Mouse (Mus musculus) intestine, postnatal 0 days (tissue): Measurements from ENCODE around the gene Olfr547. TPM values are rescaled to one million over a fixed set of nuclear protein-coding genes. Genes with fewer than 3 reads are reported as not detected.
"Not testable (repeated sequence)": the region's sequence is repeated elsewhere in the genome, so short reads cannot be mapped to it uniquely, and the experiment has no call there.

Experiments
- ATAC-seq: fragments of 200-750 bp; cut with Nextera tagmentation; 2 replicates; pipeline ENCODE4 v1.8.0; 2017; ENCODE audit warnings: mild to moderate bottlenecking, moderate TSS enrichment, moderate library complexity
- H3K27ac ChIP-seq: fragments of 300-500 bp; sonication (generic); 2 replicates; pipeline ENCODE4 v1.5.1; 2014; ENCODE audit warnings: mild to moderate bottlenecking, low read depth, low read length, moderate library complexity
- H3K27me3 ChIP-seq: fragments of 300-500 bp; sonication (generic); replicated peaks from 2 replicates; pipeline ENCODE4 v1.6.1; 2014; ENCODE audit warnings: low read length, mixed read lengths; ENCODE audit not compliant: control insufficient read depth, insufficient read depth
- H3K36me3 ChIP-seq: fragments of 300-500 bp; sonication (generic); 2 replicates; pipeline ENCODE4 v1.6.1; 2014; ENCODE audit warnings: mild to moderate bottlenecking, moderate library complexity; ENCODE audit not compliant: control insufficient read depth, insufficient read depth
- H3K4me1 ChIP-seq: fragments of 300-500 bp; sonication (generic); replicated peaks from 2 replicates; pipeline ENCODE4 v1.6.1; 2014; ENCODE audit warnings: antibody characterized with exemption, low read length, mixed read lengths; ENCODE audit not compliant: control insufficient read depth, insufficient read depth
- H3K4me2 ChIP-seq: fragments of 300-500 bp; sonication (generic); replicated peaks from 2 replicates; pipeline ENCODE4 v1.6.1; 2014; ENCODE audit warnings: low read depth, mild to moderate bottlenecking, moderate library complexity
- H3K4me3 ChIP-seq: fragments of 300-500 bp; sonication (generic); 2 replicates; pipeline ENCODE4 v1.5.1; 2014; ENCODE audit warnings: low read depth, low read length
- H3K9ac ChIP-seq: fragments of 300-500 bp; sonication (generic); 2 replicates; pipeline ENCODE4 v1.6.1; 2014; ENCODE audit warnings: mild to moderate bottlenecking, low read depth, low read length
- H3K9me3 ChIP-seq: fragments of 300-500 bp; sonication (generic); 2 replicates; pipeline ENCODE4 v1.6.1; 2016; ENCODE audit warnings: mixed run types; ENCODE audit not compliant: control insufficient read depth
- CTCF ChIP-seq: sonication (generic); IDR thresholded peaks from 2 replicates; pipeline ENCODE4 v1.5.1; 2016; ENCODE audit warnings: low read depth, mild to moderate bottlenecking, control low read depth, antibody characterized with exemption, moderate library complexity
- WGBS: fragments of 180-500 bp; shearing (Covaris S2); extraction: QIAGEN DNeasy Blood & Tissue Kit; methylation state at CpG from one replicate; pipeline ENCODE4 v1.1.7; 2014; 5-methylcytosine and 5-hydroxymethylcytosine counted together
- polyA plus RNA-seq: library from polyadenylated mRNA; unstranded; fragments of >200 nt; fragmentation: Nextera tagmentation; extraction: Ambion mirVana; gene quantifications from 2 replicates; pipeline ENCODE4 v1.2.1, GENCODE M21; 2015

Olfr547 gene
- not detected in 2 replicates for polyA plus RNA-seq

DNA sequence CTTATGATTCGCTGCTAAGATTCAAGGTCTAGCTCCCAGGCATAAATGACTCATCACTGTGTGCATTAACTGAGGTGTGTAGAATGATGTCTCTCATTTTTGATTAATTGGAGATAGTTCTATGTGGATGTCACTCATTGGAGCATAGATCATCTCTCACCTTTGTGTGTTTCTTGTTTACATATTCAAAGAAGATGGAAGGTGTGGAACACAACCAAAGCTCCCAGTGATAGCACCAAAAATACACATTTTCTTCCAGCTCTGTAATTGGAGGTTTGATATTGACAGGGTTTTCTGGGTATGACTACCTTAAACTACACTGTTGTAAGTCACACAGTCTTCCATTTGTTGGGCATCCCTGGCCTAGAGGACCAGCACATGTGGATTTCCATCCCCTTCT, at the start of gene Olfr547:
Gene Olfr547 (plus strand): TSS at position 301 of the 400 bp plus-strand sequence.
- H3K9ac ChIP-seq = no peak within 1 kb of the TSS
- H3K4me1 ChIP-seq = no peaks in the 10 kb centered on the region
- H3K9me3 ChIP-seq = no peaks in the 10 kb centered on the region
- 79% methylated on average over 1 of the region's 1 CpGs for WGBS
- no peak for ATAC-seq
- H3K36me3 ChIP-seq = no peaks in the 10 kb centered on the region
- TF ChIP-seq CTCF = no peak
- no peak within 1 kb of the TSS for H3K27ac ChIP-seq
- H3K4me3 ChIP-seq = no peak within 1 kb of the TSS
- H3K4me2 ChIP-seq = no peak within 1 kb of the TSS
- no peaks in the 10 kb centered on the region for H3K27me3 ChIP-seq

DNA sequence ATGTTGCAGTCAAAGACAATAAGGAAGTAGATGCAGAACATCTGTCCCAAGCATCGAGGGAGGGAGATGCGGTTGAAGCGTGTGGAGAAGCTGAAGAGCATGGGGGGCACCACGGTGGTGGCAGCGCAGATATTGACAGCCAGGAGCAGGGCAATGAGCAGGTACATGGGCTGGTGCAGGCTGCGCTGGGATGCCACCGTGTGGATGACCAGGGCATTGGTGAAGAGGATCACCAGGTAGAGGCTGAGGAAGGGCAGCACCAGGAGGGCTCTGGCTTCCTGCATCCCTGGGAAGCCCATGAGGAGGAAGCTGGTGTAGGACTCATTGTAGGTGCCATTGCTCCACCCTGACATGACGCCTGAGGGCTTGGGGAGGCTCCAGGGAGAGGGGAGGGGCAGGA, 49.8 kb upstream of the Olfr547 start:
- not testable (repeated sequence) for H3K36me3 ChIP-seq, H3K27me3 ChIP-seq, H3K9me3 ChIP-seq, H3K4me2 ChIP-seq, H3K27ac ChIP-seq, ATAC-seq, H3K4me1 ChIP-seq, H3K4me3 ChIP-seq, H3K9ac ChIP-seq
- 0 out of 2 replicates have a peak, but pooled peaks have one; percentile 17 for TF ChIP-seq CTCF
- 61% methylated on average over 7 of the region's 8 CpGs for WGBS

DNA sequence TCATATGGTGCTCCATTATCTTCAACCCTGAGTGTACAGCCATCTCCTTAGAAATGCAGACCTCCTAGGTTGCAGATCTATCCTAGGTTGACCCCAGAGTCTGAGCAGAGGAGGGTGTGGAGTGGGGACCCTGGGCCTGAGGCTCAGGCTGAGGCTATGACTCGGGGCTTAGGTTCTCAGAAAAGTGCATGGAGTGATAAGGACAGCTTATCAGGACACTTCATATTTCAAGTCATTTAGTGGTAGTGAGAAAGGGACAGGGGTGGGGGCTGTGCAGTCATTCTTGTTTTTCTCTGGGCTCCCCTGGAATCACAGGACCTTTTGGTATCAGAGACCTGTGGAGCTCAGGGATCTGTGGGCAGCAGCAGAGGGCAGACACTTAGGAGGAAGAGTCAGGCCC, 48.4 kb upstream of the Olfr547 start:
- Histone ChIP-seq H3K4me2 (no peak overlapping the region), H3K36me3 (no peaks in the 10 kb centered on the region), H3K27me3 (no peaks in the 10 kb centered on the region), H3K9ac (no peak overlapping the region), H3K4me3 (no peak overlapping the region), H3K4me1 (no peaks in the 10 kb centered on the region; the same call in 1 of the 2 replicates), H3K9me3 (no peaks in the 10 kb centered on the region), H3K27ac (no peak overlapping the region)
- ATAC-seq = no peak
- TF ChIP-seq CTCF = no peak
- 46% methylated on average over 1 of the region's 1 CpGs for WGBS

DNA sequence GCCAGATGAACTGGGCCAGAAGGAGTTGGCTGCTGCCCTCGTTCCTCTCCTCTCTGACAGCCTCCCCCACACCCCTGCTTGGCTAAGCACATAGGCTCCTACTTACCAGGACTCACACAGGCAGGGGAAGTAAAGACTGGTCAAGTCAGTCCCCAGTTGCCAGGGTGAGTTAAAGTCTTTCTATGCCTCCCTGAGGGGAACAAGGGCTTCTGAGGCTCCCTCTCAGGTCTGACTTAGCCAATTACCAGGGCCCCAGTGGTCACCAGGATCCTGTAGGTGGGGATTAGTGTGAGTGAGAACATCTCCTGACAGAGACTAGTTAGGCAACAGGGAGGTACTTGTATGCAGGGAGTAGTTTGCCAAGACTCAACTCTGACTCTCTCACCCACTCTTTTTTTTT, 46.4 kb upstream of the Olfr547 start, which contains the start of gene Olfr544:
Gene Olfr544 (minus strand): TSS at position 153 of the 400 bp plus-strand sequence.
- no peaks in the 10 kb centered on the region for H3K9me3 ChIP-seq
- no peak for ATAC-seq
- no peak within 1 kb of the TSS for H3K4me2 ChIP-seq
- TF ChIP-seq CTCF = no peak
- 44% methylated on average over 1 of the region's 1 CpGs for WGBS
- H3K36me3 ChIP-seq = no peaks in the 10 kb centered on the region
- H3K9ac ChIP-seq = no peak within 1 kb of the TSS
- H3K27ac ChIP-seq = no peak within 1 kb of the TSS
- no peaks in the 10 kb centered on the region for H3K27me3 ChIP-seq
- H3K4me3 ChIP-seq = no peak within 1 kb of the TSS
- no peaks in the 10 kb centered on the region; the same call in 1 of the 2 replicates for H3K4me1 ChIP-seq

DNA sequence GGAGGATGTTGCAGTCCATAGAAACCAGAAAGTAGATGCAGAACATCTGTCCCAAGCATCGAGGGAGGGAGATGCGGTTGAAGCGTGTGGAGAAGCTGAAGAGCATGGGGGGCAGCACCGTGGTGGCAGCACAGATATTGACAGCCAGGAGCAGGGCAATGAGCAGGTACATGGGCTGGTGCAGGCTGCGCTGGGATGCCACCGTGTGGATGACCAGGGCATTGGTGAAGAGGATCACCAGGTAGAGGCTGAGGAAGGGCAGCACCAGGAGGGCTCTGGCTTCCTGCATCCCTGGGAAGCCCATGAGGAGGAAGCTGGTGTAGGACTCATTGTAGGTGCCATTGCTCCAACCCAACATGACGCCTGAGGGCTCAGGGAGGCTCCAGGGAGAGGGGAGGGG, 40.1 kb upstream of the Olfr547 start:
- H3K27me3 ChIP-seq, H3K36me3 ChIP-seq, H3K9me3 ChIP-seq, H3K4me2 ChIP-seq, H3K4me3 ChIP-seq, ATAC-seq, H3K27ac ChIP-seq, H3K9ac ChIP-seq, H3K4me1 ChIP-seq: not testable (repeated sequence)
- WGBS = 53% methylated on average over 6 of the region's 7 CpGs
- TF ChIP-seq CTCF = 0 out of 2 replicates have a peak, but pooled peaks have one; percentile 12

DNA sequence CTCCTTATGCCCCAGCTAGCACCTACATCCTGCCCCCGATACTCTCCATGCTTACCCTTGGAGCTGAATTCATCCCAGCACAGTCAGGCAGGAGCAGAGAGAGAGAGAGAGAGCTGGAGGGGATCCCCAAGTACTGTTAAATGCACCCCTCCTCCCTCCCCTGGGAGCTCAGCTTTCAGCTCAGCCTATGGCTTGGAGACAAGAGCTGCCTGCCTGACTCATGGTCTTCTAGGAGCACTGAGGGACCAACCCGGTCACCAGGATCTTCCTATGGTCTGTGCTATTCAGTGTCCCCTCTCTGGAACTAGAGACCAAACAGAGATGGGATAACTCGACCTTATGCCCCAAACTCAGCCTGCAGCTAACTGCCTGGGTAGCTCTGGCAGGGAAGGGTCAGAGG, 35.1 kb upstream of the Olfr547 start, which contains the start of gene Olfr545:
Gene Olfr545 (minus strand): TSS at position 101 of the 400 bp plus-strand sequence.
- ATAC-seq = no peak
- Histone ChIP-seq H3K9me3 (no peaks in the 10 kb centered on the region), H3K4me3 (no peak within 1 kb of the TSS), H3K4me2 (no peak within 1 kb of the TSS), H3K4me1 (no peaks in the 10 kb centered on the region), H3K27ac (no peak within 1 kb of the TSS), H3K36me3 (no peaks in the 10 kb centered on the region), H3K9ac (no peak within 1 kb of the TSS), H3K27me3 (no peaks in the 10 kb centered on the region)
- WGBS = 66% methylated on average over 3 of the region's 3 CpGs
- TF ChIP-seq CTCF = no peak

DNA sequence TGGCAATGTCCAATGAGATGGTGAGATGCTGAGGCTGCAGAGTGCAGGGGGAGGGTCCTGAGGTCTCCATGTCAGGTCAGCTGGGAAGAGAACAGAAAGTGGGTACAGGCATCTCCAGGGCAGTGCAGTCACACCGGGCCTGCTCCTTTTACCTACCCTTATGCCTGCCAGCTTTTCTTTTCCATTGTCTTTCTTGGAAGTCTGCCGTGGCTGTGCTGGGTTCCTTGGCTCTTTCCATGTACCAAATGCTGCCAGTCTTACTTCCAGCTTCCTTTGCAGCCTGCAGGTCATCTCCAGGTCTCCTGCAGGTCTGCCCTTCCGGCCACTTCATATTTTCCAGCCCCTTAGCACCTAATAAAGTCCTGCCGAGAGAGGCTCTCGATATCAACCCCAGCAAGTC, 32.6 kb upstream of the Olfr547 start:
- TF ChIP-seq CTCF = no peak

More for the DNA sequence above, 32.6 kb upstream of the Olfr547 start:
- Histone ChIP-seq H3K9ac (no peak overlapping the region), H3K9me3 (no peaks in the 10 kb centered on the region), H3K4me3 (no peak overlapping the region), H3K36me3 (no peaks in the 10 kb centered on the region), H3K4me1 (no peaks in the 10 kb centered on the region), H3K27ac (no peak overlapping the region), H3K27me3 (no peaks in the 10 kb centered on the region), H3K4me2 (no peak overlapping the region)
- ATAC-seq = no peak
- 74% methylated on average over 5 of the region's 5 CpGs for WGBS
